Comparison of ENCODE assay signal across 20 mouse cellular contexts in the genomic region with DNA sequence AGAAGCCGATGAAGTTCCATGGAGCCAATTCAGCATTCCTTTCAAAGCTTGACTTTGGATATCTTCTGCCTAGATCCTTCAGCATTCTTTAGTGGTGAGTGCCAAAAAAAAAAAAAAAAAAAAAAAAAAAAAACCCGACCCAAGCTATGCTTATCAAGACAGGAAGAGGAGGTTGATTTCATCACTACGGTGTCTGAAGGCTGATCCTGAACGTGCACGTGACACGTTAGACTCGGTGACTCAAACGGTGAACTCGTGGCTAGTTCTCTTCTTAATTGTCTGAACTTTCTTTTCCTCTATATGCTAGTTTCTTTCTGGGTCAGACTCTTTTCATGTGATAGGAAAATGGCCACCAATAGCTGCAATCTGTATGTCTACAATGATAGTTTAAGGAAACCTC. TPM values are rescaled to one million over a fixed set of nuclear protein-coding genes. Genes with fewer than 3 reads are reported as not detected.
DNase-seq lines count a peak whose midpoint lies in the region; ATAC-seq and TF ChIP-seq lines count a peak whose summit lies in the region.
"Had no signal": no experiment of that assay in that cellular context is flagged by ENCODE, and none has a peak within 500 bp of the region (broad histone marks: within the 10 kb centered on the region; RNA-seq: fewer than 3 reads in every experiment).

No protein-coding gene starts in this region.

- no peak overlapping the region for H3K4me2 ChIP-seq in CH12.LX (ENCODE audit: insufficient read depth, low read depth, poor library complexity, severe bottlenecking)
- H3K4me2 ChIP-seq in neural tube, embryonic 15.5 days: no peak overlapping the region
- H3K4me2 ChIP-seq: heart, embryonic 11.5 days; limb, embryonic 13.5 days; lung, embryonic 15.5 days; midbrain, embryonic 12.5 days had no signal

- H3K4me3 ChIP-seq in CH12.LX (replicated peaks in 1 of 3; ENCODE audit: low read depth in 2 of 3, low read length in 2 of 3, poor library complexity in 1 of 3): no peak overlapping the region
- no peak overlapping the region for H3K4me3 ChIP-seq in neural tube, embryonic 15.5 days (replicated peaks)
- H3K4me3 ChIP-seq: erythroblast, embryonic 14.5 days; limb, embryonic 13.5 days; lung, embryonic 15.5 days; midbrain, embryonic 12.5 days had no signal

- in situ Hi-C loops in CH12.LX (cut with MboI; ENCODE audit: low pct_ligation_motif_present, low pct_unique_long_range_greater_than_20kb, low sequenced_read_pairs): no loop called here

- TF ChIP-seq EP300 in CH12.LX (IDR thresholded peaks at IDR 0.05; ENCODE audit: low read length): peak; percentile 90

- no peaks in the 10 kb centered on the region for H3K79me2 ChIP-seq in CH12.LX (replicated peaks; ENCODE audit: control insufficient read depth, extremely low read depth, insufficient read depth, poor library complexity, severe bottlenecking)

- DNase-seq in thymus, postnatal 0 days (ENCODE audit: low spot score): peak; percentile 31
- DNase-seq in thymus, postnatal 25 days: no peak
- peak; percentile 83 for DNase-seq in CH12.LX (ENCODE audit: extremely low read depth)
- DNase-seq in heart, postnatal 4 days: no peak
- DNase-seq in embryo, embryonic 10.5 days (ENCODE audit: low spot score): no peak
- DNase-seq: adrenal gland, postnatal 25 days; cerebellum, adult 9-11 months; gastrocnemius, postnatal 14 days; heart, postnatal 36 days; right cerebral cortex, postnatal 4 days; thymus, adult 2 months had no signal

- 84% methylated on average over 9 of the region's 9 CpGs for WGBS in neural tube, embryonic 15.5 days

- no peaks in the 10 kb centered on the region for H3K27me3 ChIP-seq in CH12.LX (replicated peaks)
- no peaks in the 10 kb centered on the region for H3K27me3 ChIP-seq in neural tube, embryonic 15.5 days (replicated peaks)
- H3K27me3 ChIP-seq: lung, embryonic 15.5 days had no signal

- no peak overlapping the region for H3K27ac ChIP-seq in CH12.LX (ENCODE audit: insufficient read depth, low read depth)
- H3K27ac ChIP-seq in neural tube, embryonic 15.5 days (replicated peaks): no peak overlapping the region
- H3K27ac ChIP-seq: limb, embryonic 13.5 days; lung, embryonic 15.5 days; midbrain, embryonic 12.5 days had no signal

- peaks cover 20 to 62% of the 10 kb centered on the region in 2 experiments for H3K4me1 ChIP-seq in CH12.LX (ENCODE audit: control insufficient read depth in 1 of 2, insufficient read depth in 2 of 2)
- H3K4me1 ChIP-seq in neural tube, embryonic 15.5 days: peaks cover 6% of the 10 kb centered on the region

- TF ChIP-seq RAD21 in CH12.LX (IDR thresholded peaks at IDR 0.05; ENCODE audit: low read depth, low read length): no peak

- TF ChIP-seq POLR2A in CH12.LX (IDR thresholded peaks at IDR 0.05; ENCODE audit: low read depth, low read length): no peak

- TF ChIP-seq CTCF in CH12.LX (conservative IDR thresholded peaks at IDR 0.05 in 1 of 2, IDR thresholded peaks at IDR 0.05 in 1 of 2; ENCODE audit: low read depth in 2 of 2, low read length in 2 of 2): no peak

- H3K9me3 ChIP-seq in CH12.LX (replicated peaks; ENCODE audit: low read length): peaks cover 16% of the 10 kb centered on the region
- H3K9me3 ChIP-seq in neural tube, embryonic 15.5 days (replicated peaks): no peaks in the 10 kb centered on the region
- H3K9me3 ChIP-seq: G1E; limb, embryonic 13.5 days; lung, embryonic 15.5 days; midbrain, embryonic 12.5 days had no signal

- dilution Hi-C loops in CH12.LX (cut with MboI; ENCODE audit: extremely low pct_ligation_motif_present, extremely low pct_unique_long_range_greater_than_20kb, low sequenced_read_pairs): no loop called here

- H3K9ac ChIP-seq in CH12.LX (ENCODE audit: insufficient read depth, low read depth): no peak overlapping the region
- no peak overlapping the region for H3K9ac ChIP-seq in neural tube, embryonic 15.5 days (replicated peaks)
- H3K9ac ChIP-seq: limb, embryonic 13.5 days; lung, embryonic 15.5 days; midbrain, embryonic 12.5 days had no signal

- H3K36me3 ChIP-seq in CH12.LX (replicated peaks in 1 of 2; ENCODE audit: control insufficient read depth in 1 of 2, insufficient read depth in 1 of 2, low read length in 1 of 2): no peaks in the 10 kb centered on the region
- no peaks in the 10 kb centered on the region for H3K36me3 ChIP-seq in neural tube, embryonic 15.5 days
- H3K36me3 ChIP-seq: G1E; limb, embryonic 13.5 days; lung, embryonic 15.5 days; midbrain, embryonic 12.5 days had no signal

- peak; percentile 54 to 73; a peak in 3 of 4 replicates for ATAC-seq in hematopoietic stem cell, adult 5-6 weeks (replicated peaks in 1 of 2; ENCODE audit: insufficient read depth in 1 of 2, low FRiP score in 2 of 2, low TSS enrichment in 1 of 2, low read depth in 1 of 2, poor library complexity in 2 of 2, severe bottlenecking in 2 of 2)
- ATAC-seq in neutrophil, adult 5-6 weeks (ENCODE audit: extremely low read depth, insufficient number of reproducible peaks, low FRiP score, poor library complexity, severe bottlenecking): peak; percentile 69
- no peak for ATAC-seq in neural tube, embryonic 15.5 days (ENCODE audit: low FRiP score)

TF ChIP-seq in CH12.LX, 34 proteins besides CTCF, POLR2A, EP300 and RAD21:
- no peak for TF ChIP-seq NRF1 (IDR thresholded peaks at IDR 0.05; ENCODE audit: low read depth, low read length)
- no peak for TF ChIP-seq HCFC1 (IDR thresholded peaks at IDR 0.05; ENCODE audit: low read depth, low read length)
- peak; percentile 76; the same call in 1 of the 2 replicates for TF ChIP-seq MEF2A (IDR thresholded peaks at IDR 0.05; ENCODE audit: borderline replicate concordance, low read depth, low read length)
- TF ChIP-seq GABPA (IDR thresholded peaks at IDR 0.05; ENCODE audit: insufficient replicate concordance, low read depth, low read length): no peak
- TF ChIP-seq BHLHE40 (IDR thresholded peaks at IDR 0.05; ENCODE audit: low read depth, low read length): peak; percentile 99
- no peak for TF ChIP-seq PAX5 (IDR thresholded peaks at IDR 0.05; ENCODE audit: low read length)
- TF ChIP-seq SMC3 (IDR thresholded peaks at IDR 0.05; ENCODE audit: low read depth, low read length): no peak; the same call in 1 of the 2 replicates
- TF ChIP-seq KAT2A (IDR thresholded peaks at IDR 0.05; ENCODE audit: insufficient replicate concordance, low read length): no peak
- TF ChIP-seq MAX (IDR thresholded peaks at IDR 0.05; ENCODE audit: low read length): peak; percentile 78
- no peak for TF ChIP-seq ZC3H11A (IDR thresholded peaks at IDR 0.05; ENCODE audit: low read depth, low read length)
- peak; percentile 78 for TF ChIP-seq JUN (IDR thresholded peaks at IDR 0.05; ENCODE audit: insufficient read depth, low read depth, low read length)
- TF ChIP-seq JUND (conservative IDR thresholded peaks at IDR 0.05; ENCODE audit: low read depth, low read length): peak; percentile 92
- peak; percentile 97 for TF ChIP-seq IRF4 (IDR thresholded peaks at IDR 0.05; ENCODE audit: low read depth, low read length)
- peak; percentile 53; the same call in 1 of the 2 replicates for TF ChIP-seq ELF1 (IDR thresholded peaks at IDR 0.05; ENCODE audit: low read depth, low read length)
- TF ChIP-seq ETS1 (conservative IDR thresholded peaks at IDR 0.05; ENCODE audit: low read depth, low read length): peak; percentile 95
- TF ChIP-seq SIN3A (IDR thresholded peaks at IDR 0.05; ENCODE audit: low read length): no peak; the same call in 1 of the 2 replicates
- TF ChIP-seq TCF12 (IDR thresholded peaks at IDR 0.05; ENCODE audit: low read depth, low read length): peak; percentile 52
- TF ChIP-seq USF1 (IDR thresholded peaks at IDR 0.05; ENCODE audit: low read depth, low read length): peak; percentile 53
- TF ChIP-seq ZNF384 (IDR thresholded peaks at IDR 0.05; ENCODE audit: low read depth, low read length): peak; percentile 95
- TF ChIP-seq POLR2AphosphoS2 (IDR thresholded peaks at IDR 0.05; ENCODE audit: low read depth, low read length): no peak
- TF ChIP-seq MAZ (IDR thresholded peaks at IDR 0.05; ENCODE audit: low read depth, low read length): no peak
- TF ChIP-seq MXI1 (IDR thresholded peaks at IDR 0.05; ENCODE audit: low read depth, low read length): no peak
- TF ChIP-seq TBP (conservative IDR thresholded peaks at IDR 0.05; ENCODE audit: low read depth, low read length): 0 out of 2 replicates have a peak, but pooled peaks have one; percentile 9
- peak; percentile 57; the same call in 1 of the 2 replicates for TF ChIP-seq MAFK (IDR thresholded peaks at IDR 0.05; ENCODE audit: insufficient replicate concordance, low read length)
- no peak for TF ChIP-seq CHD1 (IDR thresholded peaks at IDR 0.05; ENCODE audit: low read depth, low read length)
- peak; percentile 80; the same call in 1 of the 2 replicates for TF ChIP-seq MYC (IDR thresholded peaks at IDR 0.05; ENCODE audit: low read depth, low read length)
- no peak for TF ChIP-seq NELFE (IDR thresholded peaks at IDR 0.05; ENCODE audit: low read depth, low read length)
- TF ChIP-seq RCOR1 (conservative IDR thresholded peaks at IDR 0.05; ENCODE audit: low read depth, low read length): peak; percentile 83; the same call in 1 of the 2 replicates
- TF ChIP-seq USF2 (conservative IDR thresholded peaks at IDR 0.05; ENCODE audit: low read depth, low read length): peak; percentile 66
TF ChIP-seq in CH12.LX: peak in this region for 16.

RNA-seq across cellular contexts. Expression of gene Jdp2, which starts 5.9 kb away (rescaled TPM):
- polyA plus RNA-seq in thymus, postnatal 0 days (2015; fragmentation: Nextera tagmentation; extraction: Ambion mirVana): 0.34 and 0.57 TPM in 2 replicates
- total RNA-seq in CH12.LX (2012; rRNA removed): 86.5 and 88.9 TPM in 2 replicates
- 64.7 and 67.3 TPM in 2 replicates for total RNA-seq in CH12.LX (2014; rRNA removed)
- polyA plus RNA-seq in CH12.LX (2012; ENCODE audit: insufficient read length, low read depth): 104 and 114 TPM in 2 replicates
- 34.3 and 36.9 TPM in 2 replicates for total RNA-seq in hematopoietic stem cell, adult 5-6 weeks (2017)
- 63.4 and 67.7 TPM in 2 replicates for total RNA-seq in neutrophil, adult 5-6 weeks (2017)
- total RNA-seq in heart, postnatal 4 days (2021): 10 to 100 TPM in 1 of 2 experiments, 1 to 10 TPM in 1; 9.1 to 12.2 TPM
- polyA plus RNA-seq in neural tube, embryonic 15.5 days (2015; fragmentation: Nextera tagmentation; extraction: Ambion mirVana): 0.68 and 0.69 TPM in 2 replicates
- total RNA-seq: G1E had no signal
- polyA plus RNA-seq: G1E had no signal

Comparison
In these comparisons a context has a peak if more than half of its experiments do, and no peak if none do; other contexts are left out.
1. DNase-seq: peak in thymus, postnatal 0 days (single experiment) and CH12.LX (single experiment); none in thymus, postnatal 25 days (single experiment), heart, postnatal 4 days (single experiment) and embryo, embryonic 10.5 days (single experiment).